Mouse (Mus musculus) adrenal gland, postnatal 10 days (tissue): ENCODE results near the gene Adh1. TPM values are rescaled to one million over a fixed set of nuclear protein-coding genes. Genes with fewer than 3 reads are reported as not detected.

Experiments
- DNase-seq: peaks from one replicate; pipeline ENCODE4 v3.0.0; 2021; ENCODE audit warnings: mixed read lengths
- long read RNA-seq, 2 experiments: library from polyadenylated mRNA; stranded (forward); transcript quantifications; one replicate each; pipeline ENCODE4 v2.0.0; 2021
- total RNA-seq, 2 experiments: library from RNA; stranded (reverse); gene quantifications; 2 replicates each; pipeline ENCODE4 v1.2.3; 2021

The Adh1 gene
- 1,000 to 10,000 TPM; 2,760 to 3,266 TPM for total RNA-seq
- long read RNA-seq, experiment 1, transcript Adh1-201 (9 exons, 1,492 nt): major isoform, 2,404 of 2,792 reads
- long read RNA-seq, experiment 1, partial matches to known transcripts: 306 of 2,792 reads
- long read RNA-seq, experiment 1, other reads (novel, unspliced or antisense): 78 of 2,792 reads
- long read RNA-seq, experiment 2, transcript Adh1-201 (9 exons, 1,492 nt): major isoform, 1,442 of 1,558 reads
- long read RNA-seq, experiment 2, partial matches to known transcripts: 93 of 1,558 reads
- long read RNA-seq, experiment 2, other reads (novel, unspliced or antisense): 23 of 1,558 reads

GRCm38 (mm10) chr3:138260721-138261669 lies at the start of gene Adh1:
Adh1 (plus strand) TSS chr3:138260991.
- DNase-seq: no peak

- peak; percentile 50 for DNase-seq
These were observed 48.3 kb upstream of the Adh1 start for GRCm38 (mm10) chr3:138212431-138212951.

GRCm38 (mm10) chr3:138215395-138215989 lies 45.3 kb upstream of the Adh1 start:
- DNase-seq: peak; percentile 49

GRCm38 (mm10) chr3:138216091-138216490 lies 44.7 kb upstream of the Adh1 start:
- DNase-seq: no peak

- DNase-seq: no peak
These were observed 43.0 kb upstream of the Adh1 start, which contains the start of gene Adh7 for GRCm38 (mm10) chr3:138217631-138218264. Adh7 (plus strand) TSS chr3:138217760.

- no peak for DNase-seq
These were observed 39.7 kb upstream of the Adh1 start for GRCm38 (mm10) chr3:138221116-138221515.

- DNase-seq: no peak
These were observed 38.3 kb upstream of the Adh1 start for GRCm38 (mm10) chr3:138222511-138222910.

GRCm38 (mm10) chr3:138222952-138223351 lies 37.8 kb upstream of the Adh1 start:
- peak; percentile 86 for DNase-seq

GRCm38 (mm10) chr3:138224363-138224954 lies 36.3 kb upstream of the Adh1 start:
- DNase-seq: no peak

- DNase-seq: no peak
These were observed 35.5 kb upstream of the Adh1 start for GRCm38 (mm10) chr3:138225331-138225730.

GRCm38 (mm10) chr3:138225853-138226252 lies 34.9 kb upstream of the Adh1 start:
- DNase-seq: peak; percentile 46

GRCm38 (mm10) chr3:138226476-138226875 lies 34.3 kb upstream of the Adh1 start:
- no peak for DNase-seq

- DNase-seq: no peak
These were observed 33.7 kb upstream of the Adh1 start for GRCm38 (mm10) chr3:138227082-138227481.

GRCm38 (mm10) chr3:138227782-138228181 lies 33.0 kb upstream of the Adh1 start:
- no peak for DNase-seq

GRCm38 (mm10) chr3:138229448-138229847 lies 31.3 kb upstream of the Adh1 start:
- no peak for DNase-seq

GRCm38 (mm10) chr3:138230266-138230665 lies 30.5 kb upstream of the Adh1 start:
- DNase-seq: peak; percentile 60

GRCm38 (mm10) chr3:138231531-138231930 lies 29.3 kb upstream of the Adh1 start:
- DNase-seq: no peak

GRCm38 (mm10) chr3:138236546-138237163 lies 24.1 kb upstream of the Adh1 start:
- no peak for DNase-seq

GRCm38 (mm10) chr3:138238046-138238445 lies 22.7 kb upstream of the Adh1 start:
- no peak for DNase-seq

- no peak for DNase-seq
These were observed 21.3 kb upstream of the Adh1 start for GRCm38 (mm10) chr3:138239461-138239860.

- no peak for DNase-seq
These were observed 20.4 kb upstream of the Adh1 start for GRCm38 (mm10) chr3:138240411-138240810.
